Mouse (Mus musculus) embryonic stem cell, embryonic (primary cell): ENCODE results near the gene Iba57.

ENCODE experiments used
- CTCF ChIA-PET, 4 experiments: fragments of 300-600 bp in 2 of 4; fragments of 350-600 bp in 2 of 4; sonication (Branson Sonifier 250); formaldehyde crosslinking; loops; one replicate each; lab custom pipeline; 2022; ENCODE audit warnings: inconsistent platforms in 2 of 4; lab: Charles Lee
- POLR2A ChIA-PET, 4 experiments: fragments of 300-600 bp in 2 of 4; fragments of 350-600 bp in 2 of 4; sonication (Branson Sonifier 250); formaldehyde crosslinking; loops; one replicate each; lab custom pipeline; 2022; ENCODE audit warnings: antibody characterized with exemption in 4 of 4, inconsistent platforms in 1 of 4; lab: Charles Lee

Gene Iba57

DNA sequence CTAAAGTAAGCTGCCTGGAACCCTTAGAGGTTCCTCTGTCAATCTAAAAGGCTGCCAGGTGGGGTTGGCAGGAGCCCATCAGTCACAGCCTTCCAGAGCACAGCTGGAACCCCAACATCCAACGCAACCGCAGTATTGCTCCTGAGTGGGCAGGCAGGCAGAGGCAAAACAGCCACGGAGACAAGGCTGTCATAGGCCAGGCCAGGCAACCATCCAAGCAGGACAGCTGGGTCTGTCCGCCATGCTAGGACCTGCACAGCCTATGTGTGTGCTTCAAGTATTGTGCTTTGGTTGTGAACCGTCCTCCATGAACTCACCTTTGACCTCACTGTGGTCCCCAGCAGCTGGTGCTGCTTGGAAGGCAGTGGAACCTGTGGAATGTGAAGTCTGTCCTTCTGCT lies 7.6 kb downstream of the Iba57 start:
- ChIA-PET POLR2A (interaction anchor here in 1 of 4 experiments (0.9 to 1.1 kb wide), 2 partner anchors 9 to 14 kb away, joined by 4 read pairs; no protein-coding TSS in a partner anchor), CTCF (interaction anchor here in 1 of 4 experiments (0.6 kb wide), 2 partner anchors 62 to 63 kb away, joined by 3 to 5 read pairs; no protein-coding TSS in a partner anchor)

DNA sequence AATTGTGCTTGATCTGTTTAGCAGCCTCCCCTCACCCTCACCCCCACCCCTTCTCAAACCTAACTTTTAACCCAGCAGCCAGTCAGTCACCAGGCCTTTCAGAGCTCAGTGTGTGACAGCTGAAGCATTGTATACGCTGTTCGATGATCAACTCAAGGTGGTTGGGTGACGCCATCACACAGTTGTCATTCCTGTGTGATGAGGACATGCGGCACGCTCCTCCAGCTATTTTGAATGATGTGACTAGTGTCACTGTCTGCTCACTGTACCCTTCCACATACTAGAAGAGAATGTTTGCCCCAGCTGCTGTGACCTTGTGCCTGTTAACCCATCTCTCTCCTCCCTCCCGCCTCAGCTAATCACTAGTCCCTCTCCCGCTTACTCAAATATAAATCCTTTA lies 9.3 kb downstream of the Iba57 start:
- ChIA-PET POLR2A (interaction anchor here in 3 of 4 experiments (0.6 to 4.3 kb wide), 4 partner anchors 9 to 221 kb away, joined by 3 to 21 read pairs (median 12); partner anchors contain the start of gene Iba57 (in 2 of the 3)), CTCF (interaction anchor here in 1 of 4 experiments (0.6 to 0.9 kb wide), 4 partner anchors 12 to 1232 kb away, joined by 3 to 5 read pairs (median 4); partner anchors contain the start of gene Gjc2)

DNA sequence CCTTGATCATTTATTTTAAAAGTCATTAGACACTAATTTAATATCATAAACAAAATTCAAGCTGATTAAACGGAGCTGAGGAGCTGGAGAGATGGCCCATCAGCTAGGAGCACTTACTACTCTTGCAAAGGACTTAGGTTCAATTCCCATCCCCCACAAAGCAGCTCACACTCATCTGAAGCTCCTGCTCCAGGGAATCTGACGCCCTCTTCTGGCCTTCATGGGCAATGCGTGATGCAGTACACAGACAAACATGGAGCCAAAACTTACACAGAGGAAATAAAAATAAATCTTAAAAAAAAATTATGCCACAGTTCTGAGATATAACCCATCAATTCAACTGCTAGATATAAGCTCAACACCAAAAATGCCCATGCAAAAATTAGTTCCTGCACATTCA lies 11.8 kb downstream of the Iba57 start:
- CTCF ChIA-PET = interaction anchor here (0.5 to 2.2 kb wide), 55 partner anchors 9 to 491 kb away, joined by 3 to 18 read pairs (median 4); partner anchors contain the start of genes Iba57 (in 3 of the 4), Hist3h2ba (in 1 of the 4), Obscn (in 1 of the 4) and Trim11 (in 1 of the 4)

DNA sequence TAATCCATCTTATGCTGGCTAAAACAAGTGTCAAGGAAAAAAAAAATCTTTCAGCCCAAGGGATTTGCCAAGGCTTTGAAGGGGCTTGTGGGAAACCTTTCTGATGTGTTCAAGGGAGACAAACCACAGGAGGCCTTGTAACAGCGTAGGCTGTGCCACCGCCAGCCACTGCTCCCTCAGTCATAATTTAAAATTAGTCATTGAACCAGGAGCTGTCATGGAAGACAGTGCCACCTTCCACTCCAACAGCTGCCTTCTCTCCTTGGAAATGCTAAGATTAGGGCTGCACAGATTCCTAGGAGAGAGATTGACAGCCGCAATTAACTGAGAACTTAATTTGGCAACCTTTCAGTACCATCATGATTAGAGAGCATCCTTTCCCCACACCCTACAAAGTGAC lies 14.2 kb downstream of the Iba57 start:
- ChIA-PET CTCF (interaction anchor here in 1 of 4 experiments (0.7 kb wide), 1 partner anchor 55 kb away, joined by 6 read pairs; no protein-coding TSS in a partner anchor), POLR2A (interaction anchor here in 1 of 4 experiments (1.7 kb wide), 1 partner anchor 14 kb away, joined by 6 read pairs; no protein-coding TSS in a partner anchor)

More for the DNA sequence above, 11.8 kb downstream of the Iba57 start:
- POLR2A ChIA-PET = interaction anchor here (0.6 to 4.3 kb wide), 14 partner anchors 10 to 337 kb away, joined by 3 to 21 read pairs (median 4); partner anchors contain the start of gene Iba57 (in 2 of the 4)

DNA sequence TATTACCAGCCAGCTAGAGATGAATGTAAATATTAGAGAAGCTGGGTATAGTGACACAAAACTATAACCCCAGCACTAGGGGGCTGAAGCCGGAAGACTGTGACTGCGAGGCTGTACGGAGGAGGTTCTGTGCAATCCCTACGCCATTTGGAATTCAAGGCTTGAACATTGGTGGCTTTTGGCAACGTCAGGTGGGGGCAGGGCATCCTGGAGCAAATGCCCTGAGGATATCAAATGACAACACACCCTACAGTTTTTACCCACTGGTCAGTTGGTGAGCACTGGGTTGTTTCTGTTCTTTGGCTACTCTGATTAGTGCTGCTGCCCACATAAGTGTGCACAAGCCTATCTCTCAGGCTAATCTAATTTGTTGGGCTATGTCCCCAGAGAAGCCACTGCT lies 20.6 kb downstream of the Iba57 start:
- POLR2A ChIA-PET = interaction anchor here in 2 of 4 experiments (1.5 to 2.7 kb wide), 5 partner anchors 8 to 188 kb away, joined by 4 to 12 read pairs (median 6); partner anchors contain the start of genes Hist3h2a (in 1 of the 2), Iba57 (in 1 of the 2), Mrpl55 (in 1 of the 2) and Trim17 (in 1 of the 2)
- CTCF ChIA-PET = interaction anchor here in 2 of 4 experiments (0.5 to 2.1 kb wide), 4 partner anchors 9 to 340 kb away, joined by 3 to 16 read pairs (median 9); no protein-coding TSS in a partner anchor

DNA sequence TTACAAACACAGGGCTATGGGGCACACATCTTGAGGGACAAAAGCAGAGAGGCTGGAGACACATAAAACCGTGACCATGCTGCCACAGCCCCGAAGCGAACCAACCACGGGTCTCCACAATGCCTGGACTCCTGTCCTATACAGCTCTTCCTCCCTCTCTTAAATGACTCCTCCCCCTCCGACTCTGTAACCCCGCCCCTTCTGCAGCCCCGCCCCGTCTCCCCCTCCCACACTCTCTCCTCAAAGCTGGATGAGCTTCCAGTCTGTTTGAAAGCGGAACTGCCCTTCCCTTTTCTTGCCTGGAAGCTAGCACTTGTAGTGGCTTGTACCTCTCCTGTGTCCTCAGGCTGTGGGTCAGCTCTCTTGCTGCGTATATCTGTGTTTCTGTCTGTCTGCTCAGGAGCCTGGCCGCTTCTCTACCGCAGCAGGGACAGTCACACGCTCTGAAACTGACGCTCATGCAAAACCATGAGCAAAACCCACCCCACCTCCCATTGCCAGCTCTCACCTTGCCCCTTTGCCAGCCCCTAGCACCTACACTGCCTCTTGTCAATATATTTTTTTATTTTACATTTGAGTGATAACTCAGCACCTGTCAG lies 21.7 kb downstream of the Iba57 start:
- POLR2A ChIA-PET = interaction anchor here in 3 of 4 experiments (0.5 to 2.7 kb wide), 22 partner anchors 9 to 344 kb away, joined by 3 to 12 read pairs (median 4); partner anchors contain the start of genes Iba57 (in 2 of the 3), Mrpl55 (in 2 of the 3), Hist3h2a (in 1 of the 3) and Hist3h2ba (in 1 of the 3)
- CTCF ChIA-PET = interaction anchor here in 3 of 4 experiments (0.5 to 2.1 kb wide), 16 partner anchors 10 to 345 kb away, joined by 3 to 16 read pairs (median 4); no protein-coding TSS in a partner anchor

DNA sequence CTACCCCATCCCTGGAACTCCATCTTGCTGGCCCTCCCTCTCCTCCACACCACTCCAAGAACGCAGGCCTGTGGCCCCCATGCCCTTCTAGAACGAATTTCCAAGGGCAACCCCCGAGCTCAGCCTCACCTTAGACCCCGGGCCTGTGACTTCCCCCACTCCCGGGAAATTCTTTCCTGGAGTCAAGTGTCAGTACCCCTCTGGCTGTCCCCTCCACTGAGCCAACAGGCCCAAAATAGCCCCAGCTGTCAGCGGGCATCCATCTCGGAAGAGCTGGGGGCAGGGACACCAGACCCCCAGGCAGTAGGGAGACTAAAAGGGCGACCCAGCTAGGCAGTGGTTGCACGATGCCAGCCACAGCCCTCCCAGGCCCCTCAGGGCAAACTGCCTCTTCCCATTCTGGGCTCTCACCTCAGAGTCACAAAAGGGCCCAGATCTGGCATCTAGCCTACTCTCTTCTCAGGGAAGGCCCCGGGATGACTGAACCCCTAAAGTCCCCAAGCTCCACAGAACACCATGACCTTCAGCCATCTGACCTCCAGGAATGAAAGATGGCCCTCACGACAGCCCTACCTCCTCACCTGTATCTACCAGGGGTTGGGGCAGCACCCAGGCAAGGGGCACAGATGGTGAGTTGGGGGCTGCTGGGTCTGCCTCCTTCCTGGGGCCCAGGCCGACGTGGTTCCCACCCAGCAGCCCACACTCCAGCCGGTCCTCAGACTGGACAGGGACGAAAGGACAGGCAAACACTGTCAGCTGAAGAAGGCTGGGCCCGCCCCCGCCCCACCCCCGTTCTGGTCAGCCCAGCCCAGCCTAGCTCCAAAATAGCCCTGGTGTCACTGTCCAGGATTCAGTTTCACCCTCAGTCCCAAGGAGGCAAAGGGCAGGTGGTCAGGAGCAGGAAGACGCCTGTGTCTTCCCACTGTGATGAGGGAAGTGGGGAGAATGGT lies 24.7 kb downstream of the Iba57 start:
- ChIA-PET POLR2A (interaction anchor here in 1 of 4 experiments (1.8 kb wide), 1 partner anchor 24 kb away, joined by 9 read pairs; the partner anchor contains the start of gene Iba57), CTCF (interaction anchor here in 3 of 4 experiments (0.6 to 1.8 kb wide), 4 partner anchors 13 kb away, joined by 3 to 8 read pairs (median 6); no protein-coding TSS in a partner anchor)

DNA sequence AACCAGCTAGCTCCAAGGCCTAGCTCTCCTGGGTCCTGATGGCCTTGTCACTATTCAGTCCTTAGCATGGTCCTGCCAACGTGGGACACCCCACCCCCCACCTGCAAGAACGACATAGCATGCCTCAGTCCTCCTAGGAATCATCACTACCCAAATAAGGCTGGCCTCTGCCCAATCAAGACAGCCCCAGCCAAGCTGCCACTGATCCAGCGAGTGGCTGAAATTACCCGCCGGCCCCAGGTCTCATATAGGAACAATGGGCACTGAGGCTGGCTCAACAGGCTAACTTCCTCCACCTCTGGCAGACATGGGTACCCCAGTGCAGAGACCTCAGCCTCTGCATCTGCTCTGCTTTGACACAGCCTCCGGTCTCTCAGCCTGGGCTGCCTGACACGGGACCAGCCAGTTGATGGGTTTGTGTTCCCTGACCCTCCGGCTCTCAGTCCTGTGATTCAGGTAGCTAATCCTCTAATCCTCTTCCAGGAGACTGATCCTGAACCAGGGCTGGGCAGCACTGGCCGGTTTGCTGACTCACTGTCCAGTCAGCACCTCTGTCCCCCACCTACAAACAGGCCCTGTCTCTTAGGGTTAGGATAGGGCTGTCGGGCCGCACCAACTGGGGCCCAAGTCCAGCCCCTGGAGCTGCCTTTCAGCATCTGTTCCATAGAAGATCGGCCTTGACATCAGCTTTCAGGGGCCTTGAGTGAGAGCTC lies 26.4 kb downstream of the Iba57 start:
- ChIA-PET POLR2A (interaction anchor here in 1 of 4 experiments (1.3 to 1.4 kb wide), 2 partner anchors 26 to 31 kb away, joined by 3 to 4 read pairs; partner anchors contain the start of gene Iba57), CTCF (interaction anchor here in 3 of 4 experiments (0.8 to 1.8 kb wide), 3 partner anchors 14 to 43 kb away, joined by 3 to 12 read pairs (median 7); no protein-coding TSS in a partner anchor)

DNA sequence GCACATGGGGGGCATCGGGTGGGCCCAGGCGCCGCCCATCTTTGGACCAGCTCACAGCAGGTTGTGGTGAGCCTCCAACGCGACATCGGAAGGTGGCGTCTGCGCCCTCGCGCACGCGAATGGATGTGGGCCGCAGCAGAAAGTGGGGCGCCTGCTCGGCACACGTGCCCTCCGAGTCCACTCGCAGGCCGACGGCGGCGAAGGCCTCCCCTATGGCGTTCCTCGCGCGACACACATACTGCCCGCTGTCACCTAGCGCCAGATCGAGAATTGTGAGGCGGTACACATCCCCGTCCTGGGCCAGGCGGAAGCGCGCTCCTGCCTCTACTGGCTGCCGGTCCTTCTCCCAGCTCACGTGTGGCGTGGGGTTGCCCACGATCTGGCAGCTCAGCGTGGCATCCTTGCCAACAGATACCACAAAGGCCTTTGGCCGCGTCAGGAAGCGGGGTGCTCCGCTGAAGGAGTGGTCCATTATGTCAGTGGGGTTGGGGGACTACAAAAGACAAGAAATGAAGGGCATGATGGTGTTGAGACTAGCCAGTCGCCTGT lies 27.6 kb downstream of the Iba57 start, which contains the start of gene Obscn:
TSS of gene Obscn (minus strand) at position 499 of the 549 bp plus-strand sequence.
- ChIA-PET CTCF (interaction anchor here in 3 of 4 experiments (0.9 to 1.6 kb wide), 3 partner anchors 15 to 37 kb away, joined by 4 to 12 read pairs (median 9); no protein-coding TSS in a partner anchor), POLR2A (interaction anchor here in 3 of 4 experiments (0.6 to 2.4 kb wide), 10 partner anchors 9 to 188 kb away, joined by 3 to 10 read pairs (median 5); partner anchors contain the start of genes Hist3h2a (in 1 of the 3), Hist3h2ba (in 1 of the 3), Iba57 (in 1 of the 3) and Mrpl55 (in 1 of the 3))

DNA sequence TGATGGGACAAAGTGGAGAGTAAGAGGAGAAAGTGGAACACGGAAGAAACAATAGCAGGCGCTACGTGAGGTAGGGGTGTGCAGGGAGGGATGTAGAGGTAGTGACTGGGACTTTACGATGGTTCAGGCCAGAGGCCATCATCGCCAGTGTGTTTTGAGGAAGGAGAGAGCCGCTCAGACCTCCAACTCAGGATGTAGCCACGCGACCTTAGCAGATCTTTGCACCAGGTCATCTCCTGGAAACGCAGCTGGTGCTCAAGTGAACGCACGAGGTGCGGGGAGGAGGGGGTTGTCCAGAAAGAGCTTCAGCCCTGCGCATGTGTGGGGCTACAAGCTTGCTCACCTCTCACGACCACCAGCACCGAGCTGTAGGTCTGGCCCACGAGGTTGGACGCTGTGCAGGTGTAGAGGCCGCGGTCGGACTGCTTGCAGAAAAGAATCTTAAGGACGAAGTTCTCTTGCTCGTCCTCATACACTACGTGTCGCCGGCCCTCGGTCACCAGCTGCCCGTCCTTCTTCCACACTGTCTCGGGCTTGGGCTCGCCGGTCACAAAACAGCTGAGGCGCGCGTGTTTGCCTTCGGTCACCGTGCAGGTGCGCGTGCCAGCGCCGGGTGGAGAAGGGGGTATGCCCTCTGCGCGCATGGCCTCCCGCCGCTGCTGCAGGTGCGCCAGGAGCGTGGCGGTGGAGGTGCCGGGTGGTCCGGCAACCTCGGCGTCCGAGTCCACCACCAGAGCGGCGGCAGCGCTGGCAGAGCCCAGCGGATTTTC lies 28.3 kb downstream of the Iba57 start:
- POLR2A ChIA-PET = interaction anchor here in 3 of 4 experiments (0.6 to 2.4 kb wide), 17 partner anchors 10 to 1842 kb away, joined by 3 to 10 read pairs (median 4); partner anchors contain the start of genes 2310033P09Rik (in 1 of the 3), Hist3h2a (in 1 of the 3), Hist3h2ba (in 1 of the 3) and Iba57 (in 1 of the 3)
- CTCF ChIA-PET = interaction anchor here (0.5 to 1.6 kb wide), 6 partner anchors 16 to 1064 kb away, joined by 3 to 12 read pairs (median 8); no protein-coding TSS in a partner anchor

DNA sequence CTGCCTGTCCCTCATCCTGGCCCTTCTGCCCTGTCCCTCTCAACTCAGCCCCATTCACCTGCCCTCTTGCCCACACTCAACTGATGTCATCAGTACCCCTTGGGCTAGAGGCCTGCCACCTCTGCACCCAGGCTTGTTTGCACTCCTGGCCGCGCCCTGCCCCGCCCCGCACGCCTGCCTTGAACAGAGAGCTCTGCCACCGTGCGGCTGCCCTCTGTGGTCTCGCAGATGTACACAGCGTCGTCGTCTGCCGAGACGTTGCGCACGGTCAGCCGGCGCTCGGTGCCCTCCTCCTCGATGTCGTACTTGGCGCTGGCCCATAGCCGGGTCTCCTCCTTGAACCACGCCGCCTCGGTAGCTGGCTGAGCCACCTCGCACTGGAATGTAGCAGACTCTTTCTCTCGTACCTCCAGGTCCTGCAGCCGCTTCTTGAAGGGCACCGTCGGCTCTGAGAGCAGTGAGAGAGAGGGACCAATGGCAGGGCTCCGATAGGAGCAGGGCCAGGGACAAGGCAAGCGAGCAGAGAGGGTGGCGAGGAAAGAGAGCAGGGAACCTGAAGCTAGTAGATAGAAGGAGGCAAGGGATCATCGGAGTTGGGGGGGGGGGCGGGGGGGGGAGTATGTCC lies 29.1 kb downstream of the Iba57 start:
- ChIA-PET POLR2A (interaction anchor here in 3 of 4 experiments (0.6 to 2.4 kb wide), 15 partner anchors 11 to 1842 kb away, joined by 3 to 10 read pairs (median 5); partner anchors contain the start of genes 2310033P09Rik (in 1 of the 3), Hist3h2a (in 1 of the 3), Iba57 (in 1 of the 3) and Mrpl55 (in 1 of the 3)), CTCF (interaction anchor here (0.5 to 1.6 kb wide), 5 partner anchors 18 to 1065 kb away, joined by 3 to 9 read pairs (median 7); no protein-coding TSS in a partner anchor)

DNA sequence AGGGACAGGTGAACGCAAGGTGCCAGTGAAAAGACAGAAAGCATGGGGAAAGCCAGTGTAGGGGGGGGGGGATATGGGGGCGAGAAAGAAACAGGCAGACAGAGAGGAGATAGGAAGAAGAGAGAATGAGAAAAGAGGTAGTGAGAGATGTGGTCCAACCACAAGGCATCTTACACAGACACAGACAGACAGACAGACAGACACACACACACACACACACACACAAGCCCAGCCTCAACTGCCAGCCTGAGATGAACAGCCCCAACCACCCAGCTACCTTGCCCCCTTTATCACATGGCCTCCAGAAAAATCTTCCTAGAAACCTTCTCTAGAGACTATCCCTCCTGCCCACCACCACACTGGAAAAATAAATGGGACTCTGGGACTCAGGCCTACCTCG lies 31.5 kb downstream of the Iba57 start:
- ChIA-PET POLR2A (interaction anchor here in 2 of 4 experiments (0.7 to 1.5 kb wide), 3 partner anchors 27 to 77 kb away, joined by 3 to 4 read pairs (median 3); no protein-coding TSS in a partner anchor), CTCF (interaction anchor here in 2 of 4 experiments (0.5 to 0.6 kb wide), 3 partner anchors 38 to 339 kb away, joined by 3 to 10 read pairs (median 3); no protein-coding TSS in a partner anchor)

DNA sequence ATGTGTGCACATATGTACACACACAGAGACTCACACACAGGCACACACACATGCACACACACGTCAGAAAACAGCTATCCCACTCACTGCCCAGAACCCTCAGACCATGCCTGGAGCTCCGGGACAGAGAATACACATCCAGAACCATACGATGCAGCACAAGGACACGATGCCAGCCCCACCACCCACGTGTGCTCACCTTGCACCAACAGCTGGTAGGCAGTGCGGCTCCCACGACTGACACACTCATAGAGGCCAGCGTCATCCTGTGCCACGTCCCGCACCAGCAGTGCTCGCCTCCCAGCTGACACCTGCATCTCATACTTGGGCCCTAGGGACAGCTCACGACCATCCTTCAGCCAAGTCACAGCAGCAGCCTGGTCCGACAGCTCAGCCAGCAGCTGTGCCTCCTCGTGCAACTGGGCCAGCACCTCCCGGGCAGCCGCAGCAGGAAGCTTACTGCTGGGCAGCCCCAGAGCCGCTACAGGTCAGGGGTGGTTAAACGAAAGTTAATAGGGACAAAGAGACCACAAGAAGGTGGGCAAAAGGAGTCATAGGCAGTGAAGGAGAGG lies 32.1 kb downstream of the Iba57 start:
- ChIA-PET POLR2A (interaction anchor here in 1 of 4 experiments (0.7 to 1.0 kb wide), 2 partner anchors 45 to 78 kb away, joined by 3 read pairs; no protein-coding TSS in a partner anchor), CTCF (interaction anchor here (0.5 to 1.4 kb wide), 7 partner anchors 20 to 340 kb away, joined by 3 to 10 read pairs (median 3); partner anchors contain the start of gene Gjc2 (in 1 of the 4))

DNA sequence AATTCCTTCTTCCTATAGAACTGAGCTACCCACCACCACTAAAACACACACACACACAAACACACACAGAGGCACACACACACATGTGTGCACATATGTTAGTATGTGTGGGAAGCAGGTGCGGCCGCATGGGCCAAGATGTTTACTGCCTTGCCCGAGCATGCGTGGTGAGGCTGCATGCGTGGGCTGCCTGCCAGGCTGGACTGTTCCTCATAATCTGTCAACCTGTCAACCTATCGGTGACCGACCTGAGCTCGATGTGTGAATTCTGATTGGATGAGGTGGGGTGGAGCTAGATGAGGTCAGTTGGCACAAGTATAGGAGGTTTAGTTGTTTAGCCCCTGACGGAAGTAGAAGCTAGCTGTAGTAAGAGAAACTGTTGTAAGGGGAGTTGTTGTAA lies 32.8 kb downstream of the Iba57 start:
- POLR2A ChIA-PET = interaction anchor here in 1 of 4 experiments (0.6 to 0.8 kb wide), 2 partner anchors 11 to 157 kb away, joined by 5 to 7 read pairs; no protein-coding TSS in a partner anchor

More for the DNA sequence above, 32.8 kb downstream of the Iba57 start:
- CTCF ChIA-PET = interaction anchor here (0.6 to 1.4 kb wide), 6 partner anchors 21 to 198 kb away, joined by 3 to 4 read pairs (median 3); partner anchors contain the start of gene Gjc2 (in 1 of the 4)
